Mouse (Mus musculus) CH12.LX (cell line): ENCODE results near the gene Uggt2.

Experiments used
- BHLHE40 ChIP-seq: IDR thresholded peaks from 2 replicates; pipeline ENCODE4 v1.6.1; 2011; ENCODE audit warnings: mild to moderate bottlenecking, low read depth, low read length, improper control_type of control experiment
- CTCF ChIP-seq, 2 experiments: IDR thresholded peaks in 1 of 2; conservative IDR thresholded peaks in 1 of 2; 2 replicates each; pipeline ENCODE4 v1.5.1; 2011 to 2012; ENCODE audit warnings: low read depth in 2 of 2, low read length in 2 of 2, improper control_type of control experiment in 1 of 2, inconsistent platforms in 1 of 2, mild to moderate bottlenecking in 1 of 2, moderate library complexity in 1 of 2
- E2F4 ChIP-seq: IDR thresholded peaks from 2 replicates; pipeline ENCODE4 v1.6.1; 2011; ENCODE audit warnings: low read depth, low read length, improper control_type of control experiment; ENCODE audit not compliant: insufficient replicate concordance
- HCFC1 ChIP-seq: IDR thresholded peaks from 2 replicates; pipeline ENCODE4 v1.6.1; 2012; ENCODE audit warnings: low read depth, mild to moderate bottlenecking, inconsistent platforms, low read length, improper control_type of control experiment
- MAFK ChIP-seq: IDR thresholded peaks from 2 replicates; pipeline ENCODE4 v1.6.1; 2011; ENCODE audit warnings: low read length, improper control_type of control experiment; ENCODE audit not compliant: insufficient replicate concordance
- MAX ChIP-seq: IDR thresholded peaks from 2 replicates; pipeline ENCODE4 v1.6.1; 2011; ENCODE audit warnings: low read length, improper control_type of control experiment
- POLR2A ChIP-seq: IDR thresholded peaks from 2 replicates; pipeline ENCODE4 v1.6.1; 2011; ENCODE audit warnings: low read depth, mild to moderate bottlenecking, improper control_type of control experiment, low read length
- UBTF ChIP-seq: IDR thresholded peaks from 2 replicates; pipeline ENCODE4 v1.6.1; 2012; ENCODE audit warnings: low read depth, mild to moderate bottlenecking, inconsistent platforms, low read length, improper control_type of control experiment, moderate library complexity
- USF1 ChIP-seq: IDR thresholded peaks from 2 replicates; pipeline ENCODE4 v1.6.1; 2014; ENCODE audit warnings: low read depth, mild to moderate bottlenecking, inconsistent platforms, low read length, improper control_type of control experiment
- ZC3H11A ChIP-seq: IDR thresholded peaks from 2 replicates; pipeline ENCODE4 v1.6.1; 2012; ENCODE audit warnings: low read depth, mild to moderate bottlenecking, inconsistent platforms, low read length, improper control_type of control experiment
- ZNF384 ChIP-seq: IDR thresholded peaks from 2 replicates; pipeline ENCODE4 v1.6.1; 2012; ENCODE audit warnings: low read depth, low read length, improper control_type of control experiment, inconsistent platforms

GRCm38 (mm10) chr14:119052361-119052760, 46.9 kb downstream of the Uggt2 start:
- no peak for TF ChIP-seq POLR2A
- TF ChIP-seq USF1, result no peak
- TF ChIP-seq CTCF (conservative IDR thresholded peaks at IDR 0.05 in 1 of 2, IDR thresholded peaks at IDR 0.05 in 1 of 2; ENCODE audit: low read depth in 2 of 2, low read length in 2 of 2), result no peak
- TF ChIP-seq HCFC1, result no peak
- TF ChIP-seq E2F4, result no peak
- TF ChIP-seq ZNF384, result no peak
- no peak for TF ChIP-seq BHLHE40
- no peak for TF ChIP-seq ZC3H11A
- TF ChIP-seq UBTF, result no peak
- no peak for TF ChIP-seq MAFK
- no peak for TF ChIP-seq MAX
